Mouse (Mus musculus): ENCODE measurements around the gene Dgkk. TPM values are rescaled to one million over a fixed set of nuclear protein-coding genes. Genes with fewer than 3 reads are reported as not detected.

Gene Dgkk
- polyA plus RNA-seq (2012; rRNA removed), result 0.20 and 0.23 TPM in 2 replicates

GRCm38 (mm10) chrX:6779006-6779405 is at the start of gene Dgkk:
Gene Dgkk (plus strand): TSS chrX:6779306.

